Mouse (Mus musculus): Measurements from ENCODE around the gene Gm4553. TPM values are rescaled to one million over a fixed set of nuclear protein-coding genes. Genes with fewer than 3 reads are reported as not detected.

Gm4553 gene
- not detected in 2 replicates for polyA plus RNA-seq (2012; rRNA removed)

DNA sequence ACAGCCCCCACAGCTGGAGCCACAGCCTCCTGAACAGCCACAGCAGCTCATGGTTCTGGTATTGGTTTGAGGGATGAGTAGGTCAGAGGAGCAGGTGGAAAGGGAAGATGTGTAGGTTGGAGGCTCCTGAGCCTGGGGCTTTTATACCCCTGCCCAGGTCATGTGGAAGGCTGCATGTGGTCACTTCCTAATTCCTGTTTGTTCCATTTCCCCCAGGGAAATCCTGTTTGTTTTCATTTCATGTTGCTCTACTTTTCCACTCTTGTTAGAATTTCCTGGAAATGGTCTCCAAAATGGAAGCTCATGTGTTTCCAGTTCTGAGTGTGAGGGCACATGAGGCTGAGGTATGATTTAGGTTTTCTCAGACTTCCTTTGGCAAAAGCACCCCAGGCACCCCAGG is at the start of gene Gm4553:
TSS of gene Gm4553 (minus strand) at position 101 of the 400 bp plus-strand sequence.

DNA sequence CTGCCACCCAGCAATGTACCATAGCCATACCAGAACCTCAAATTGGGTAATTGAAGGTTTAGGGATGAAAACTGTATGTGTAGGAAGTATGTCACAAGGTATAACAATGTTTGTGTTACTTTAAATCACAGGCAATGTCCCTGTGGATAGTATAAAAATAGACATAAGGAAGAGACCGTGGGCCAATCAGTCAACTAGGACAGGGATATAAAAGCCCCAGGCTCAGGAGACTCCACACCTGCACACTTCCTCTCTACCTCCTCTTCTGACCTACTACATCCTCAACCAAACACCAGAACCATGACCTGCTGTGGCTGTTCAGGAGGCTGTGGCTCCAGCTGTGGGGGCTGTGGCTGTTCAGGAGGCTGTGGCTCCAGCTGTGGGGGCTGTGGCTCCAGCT is 46.0 kb upstream of the Gm4553 start, which contains the start of gene Gm7579:
TSS of gene Gm7579 (plus strand) at position 301 of the 400 bp plus-strand sequence.

DNA sequence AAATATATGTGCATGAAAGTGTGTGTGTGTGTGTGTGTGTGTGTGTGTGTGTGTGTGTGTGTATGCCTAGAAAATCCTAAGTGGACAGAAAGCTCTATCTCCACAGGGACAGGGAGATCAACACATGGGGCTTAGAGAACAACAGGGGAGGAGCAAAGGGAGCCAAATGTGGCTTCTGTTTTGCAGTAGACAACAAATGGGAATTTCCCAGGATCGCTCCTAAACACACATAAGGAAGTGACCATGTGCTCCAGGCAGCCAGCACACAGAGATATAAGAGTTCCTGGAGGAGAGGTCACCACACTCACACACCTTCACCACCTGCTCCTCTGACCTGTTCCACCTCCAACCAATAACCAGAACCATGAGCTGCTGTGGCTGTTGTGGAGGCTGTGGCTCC is 35.5 kb upstream of the Gm4553 start, which contains the start of gene Krtap5-3:
TSS of gene Krtap5-3 (plus strand) at position 301 of the 400 bp plus-strand sequence.

DNA sequence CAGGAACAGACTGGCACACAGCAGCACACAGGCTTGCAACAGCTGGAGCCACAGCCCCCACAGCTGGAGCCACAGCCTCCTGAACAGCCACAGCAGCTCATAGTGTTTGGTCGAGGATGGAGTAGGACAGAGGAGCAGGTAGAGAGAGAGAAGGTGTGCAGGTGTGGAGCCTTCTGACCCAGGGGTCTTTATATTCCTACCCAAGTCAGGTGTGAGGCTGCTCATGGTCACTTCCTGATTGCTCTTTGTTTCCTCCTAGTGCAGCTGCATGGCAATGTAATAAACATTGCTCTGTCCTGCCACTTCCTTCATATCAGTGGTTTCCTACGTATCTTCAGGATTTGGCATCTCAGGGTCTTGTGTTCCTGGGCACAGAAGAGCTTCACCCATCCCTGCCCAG is 24.8 kb upstream of the Gm4553 start, which contains the start of gene Gm10153:
TSS of gene Gm10153 (minus strand) at position 101 of the 400 bp plus-strand sequence.

DNA sequence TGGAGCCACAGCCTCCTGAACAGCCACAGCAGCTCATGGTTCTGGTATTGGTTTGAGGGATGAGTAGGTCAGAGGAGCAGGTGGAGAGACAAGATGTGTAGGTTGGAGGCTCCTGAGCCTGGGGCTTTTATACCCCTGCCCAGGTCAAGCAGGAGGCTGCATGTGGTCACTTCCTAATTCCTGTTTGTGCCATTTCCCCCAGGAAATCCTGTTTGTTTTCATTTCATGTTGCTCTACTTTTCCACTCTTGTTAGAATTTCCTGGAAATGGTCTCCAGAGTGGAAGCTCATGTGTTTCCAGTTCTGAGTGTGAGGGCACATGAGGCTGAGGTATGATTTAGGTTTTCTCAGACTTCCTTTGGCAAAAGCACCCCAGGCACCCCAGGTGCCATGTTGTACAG is 10.4 kb upstream of the Gm4553 start, which contains the start of gene Krtap5-2:
TSS of gene Krtap5-2 (minus strand) at position 101 of the 400 bp plus-strand sequence.

DNA sequence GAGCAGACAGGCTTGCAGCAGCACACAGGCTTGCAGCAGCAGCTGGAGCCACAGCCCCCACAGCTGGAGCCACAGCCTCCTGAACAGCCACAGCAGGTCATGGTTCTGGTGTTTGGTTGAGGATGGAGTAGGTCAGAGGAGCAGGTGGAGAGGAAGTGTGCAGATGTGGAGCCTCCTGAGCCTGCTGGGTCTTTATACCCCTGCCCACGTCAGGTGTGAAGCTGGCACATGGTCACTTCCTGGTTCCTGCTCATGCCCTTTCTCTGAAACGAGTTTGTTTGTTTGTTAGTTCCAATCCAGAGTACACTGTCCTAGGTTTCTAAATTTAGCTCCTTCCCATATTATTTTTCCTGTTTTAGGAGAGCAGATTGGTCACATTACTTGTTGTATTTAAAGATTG is 8.5 kb downstream of the Gm4553 start, which contains the start of gene Gm29735:
TSS of gene Gm29735 (minus strand) at position 101 of the 400 bp plus-strand sequence.

DNA sequence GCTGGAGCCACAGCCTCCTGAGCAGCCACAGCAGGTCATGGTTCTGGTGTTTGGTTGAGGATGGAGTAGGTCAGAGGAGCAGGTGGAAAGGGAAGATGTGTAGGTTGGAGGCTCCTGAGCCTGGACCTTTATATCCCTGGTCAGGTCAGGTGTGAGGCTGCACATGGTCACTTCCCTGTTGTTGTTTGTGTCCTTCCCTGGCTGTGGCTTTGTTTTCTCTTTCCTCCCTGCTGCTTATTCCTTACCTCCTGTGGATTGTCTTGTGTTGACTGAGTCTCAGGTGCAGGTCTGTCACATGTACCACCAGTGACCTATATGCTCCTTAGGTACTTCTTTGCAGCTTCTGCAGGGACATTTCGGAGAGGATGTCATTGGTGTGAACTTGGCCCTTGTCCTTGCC is 21.0 kb downstream of the Gm4553 start, which contains the start of gene Gm45337:
TSS of gene Gm45337 (minus strand) at position 101 of the 400 bp plus-strand sequence.

DNA sequence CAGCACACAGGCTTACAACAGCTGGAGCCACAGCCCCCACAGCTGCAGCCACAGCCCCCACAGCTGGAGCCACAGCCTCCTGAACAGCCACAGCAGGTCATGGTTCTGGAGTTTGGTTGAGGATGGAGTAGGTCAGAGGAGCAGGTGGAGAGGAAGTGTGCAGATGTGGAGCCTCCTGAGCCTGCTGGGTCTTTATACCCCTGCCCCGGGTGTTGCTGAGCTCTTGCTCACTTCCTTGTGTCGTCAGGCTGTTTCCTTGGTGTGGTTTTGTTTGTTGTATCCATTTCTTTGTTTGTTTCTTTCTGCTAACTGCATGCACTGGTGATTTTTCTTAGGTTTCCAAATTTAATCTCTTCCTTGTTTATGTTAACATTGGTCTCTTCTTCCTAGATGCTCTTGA is 29.6 kb downstream of the Gm4553 start, which contains the start of gene Gm39115:
TSS of gene Gm39115 (minus strand) at position 101 of the 400 bp plus-strand sequence.

DNA sequence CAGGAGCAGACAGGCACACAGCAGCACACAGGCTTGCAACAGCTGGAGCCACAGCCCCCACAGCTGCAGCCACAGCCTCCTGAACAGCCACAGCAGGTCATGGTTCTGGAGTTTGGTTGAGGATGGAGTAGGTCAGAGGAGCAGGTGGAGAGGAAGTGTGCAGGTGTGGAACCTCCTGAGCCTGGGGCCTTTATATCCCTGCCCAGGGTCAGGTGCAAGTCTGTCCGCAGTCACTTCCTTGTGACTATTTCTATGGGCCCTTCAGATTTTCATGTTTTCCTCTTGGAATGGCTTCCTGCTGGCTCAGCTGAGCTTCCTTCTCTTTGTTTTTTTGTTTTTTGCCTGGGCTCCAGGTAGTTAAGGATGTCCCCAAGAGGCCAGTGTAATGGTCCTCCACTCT is 44.9 kb downstream of the Gm4553 start, which contains the start of gene Gm45618:
TSS of gene Gm45618 (minus strand) at position 101 of the 400 bp plus-strand sequence.

Other genes starting within 250 kb of the Gm4553 start
- 71.5 and 82.1 TPM in 2 replicates for gene Tollip, start 247.2 kb downstream of the Gm4553 start, polyA plus RNA-seq (2012; rRNA removed)
- 128 and 141 TPM in 2 replicates for gene Brsk2, start 216.0 kb downstream of the Gm4553 start, polyA plus RNA-seq (2012; rRNA removed)
- gene Mob2, start 104.7 kb downstream of the Gm4553 start, polyA plus RNA-seq (2012; rRNA removed) = 39.0 and 41.2 TPM in 2 replicates
- gene Dusp8, start 69.9 kb downstream of the Gm4553 start, polyA plus RNA-seq (2012; rRNA removed) = 88.4 and 113 TPM in 2 replicates
- not detected in 2 replicates for gene Gm45618, start 45.0 kb downstream of the Gm4553 start, polyA plus RNA-seq (2012; rRNA removed)
- gene Gm39115, start 29.7 kb downstream of the Gm4553 start, polyA plus RNA-seq (2012; rRNA removed) = not detected in 2 replicates
- not detected in 2 replicates for gene Gm45337, start 21.1 kb downstream of the Gm4553 start, polyA plus RNA-seq (2012; rRNA removed)
- gene Gm29735, start 8.6 kb downstream of the Gm4553 start, polyA plus RNA-seq (2012; rRNA removed) = not detected in 2 replicates
- not detected in 2 replicates for gene Krtap5-2, start 10.3 kb upstream of the Gm4553 start, polyA plus RNA-seq (2012; rRNA removed)
- not detected in 2 replicates for gene Gm10153, start 24.6 kb upstream of the Gm4553 start, polyA plus RNA-seq (2012; rRNA removed)
- not detected in 2 replicates for gene Krtap5-3, start 35.6 kb upstream of the Gm4553 start, polyA plus RNA-seq (2012; rRNA removed)
- gene Gm7579, start 46.1 kb upstream of the Gm4553 start, polyA plus RNA-seq (2012; rRNA removed) = 0.13 TPM in 1 of 2 replicates, not detected in the other
- not detected in 2 replicates for gene Krtap5-5, start 64.2 kb upstream of the Gm4553 start, polyA plus RNA-seq (2012; rRNA removed)
- gene Gm40460, start 75.3 kb upstream of the Gm4553 start, polyA plus RNA-seq (2012; rRNA removed) = not detected in 2 replicates
- not detected in 2 replicates for gene Gm2431, start 92.6 kb upstream of the Gm4553 start, polyA plus RNA-seq (2012; rRNA removed)
- gene Gm4559, start 108.6 kb upstream of the Gm4553 start, polyA plus RNA-seq (2012; rRNA removed) = not detected in 2 replicates
- not detected in 2 replicates for gene Krtap5-1, start 131.4 kb upstream of the Gm4553 start, polyA plus RNA-seq (2012; rRNA removed)
- gene Krtap5-4, start 137.8 kb upstream of the Gm4553 start, polyA plus RNA-seq (2012; rRNA removed) = not detected in 2 replicates
- 6.9 and 7.4 TPM in 2 replicates for gene Ifitm10, start 208.0 kb upstream of the Gm4553 start, polyA plus RNA-seq (2012; rRNA removed)
- gene Gm49369, start 216.9 kb upstream of the Gm4553 start, polyA plus RNA-seq (2012; rRNA removed) = 0.28 and 0.48 TPM in 2 replicates
- 186 and 196 TPM in 2 replicates for gene Ctsd, start 222.3 kb upstream of the Gm4553 start, polyA plus RNA-seq (2012; rRNA removed)